Mouse (Mus musculus) heart, adult 11 months (tissue): ENCODE data around the gene Olfr630.
"Not testable (repeated sequence)": the region's sequence is repeated elsewhere in the genome, so short reads cannot be mapped to it uniquely, and the experiment has no call there.

ENCODE experiments used
- DNase-seq: peaks from one replicate; pipeline ENCODE4 v3.0.0; 2022

Olfr630 gene

GRCm38 (mm10) chr7:103757233-103757632 lies at the start of gene Olfr630:
TSS of gene Olfr630 (minus strand) at chr7:103757333.
- DNase-seq, result no peak

DNA sequence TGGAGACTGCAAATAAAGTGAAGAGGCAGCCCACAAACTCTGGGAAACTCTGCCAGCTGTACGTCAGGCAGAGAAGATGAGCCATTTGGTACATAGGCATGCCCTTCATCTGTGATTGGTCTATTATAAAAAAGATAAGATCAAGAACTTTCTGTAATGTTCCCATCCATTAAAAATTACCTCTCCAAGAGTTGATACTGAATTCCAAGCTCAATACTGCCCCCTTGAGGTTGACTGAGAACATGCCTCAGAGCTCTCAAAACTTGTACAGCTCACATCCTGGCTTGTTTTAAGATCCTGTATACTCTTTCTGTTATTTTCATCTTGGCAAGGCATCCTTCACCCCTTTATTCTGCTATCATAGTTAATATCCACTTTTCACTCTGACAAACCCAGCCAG lies 49.7 kb upstream of the Olfr630 start:
- no peak for DNase-seq

GRCm38 (mm10) chr7:103792669-103793388 lies 35.7 kb upstream of the Olfr630 start:
- DNase-seq, result peak; percentile 18

- no peak for DNase-seq
Observed at GRCm38 (mm10) chr7:103791721-103792120, 34.6 kb upstream of the Olfr630 start, which contains the start of gene Olfr67. TSS of gene Olfr67 (minus strand) at chr7:103791821.

- DNase-seq, result no peak
Observed at GRCm38 (mm10) chr7:103779598-103779997, 22.5 kb upstream of the Olfr630 start, which contains the start of gene Olfr68. TSS of gene Olfr68 (minus strand) at chr7:103779698.

- DNase-seq, result not testable (repeated sequence)
Observed at GRCm38 (mm10) chr7:103777652-103778051, 20.5 kb upstream of the Olfr630 start.

GRCm38 (mm10) chr7:103771494-103771893 lies 14.4 kb upstream of the Olfr630 start, which contains the start of gene Olfr69:
TSS of gene Olfr69 (minus strand) at chr7:103771594.
- DNase-seq, result no peak

GRCm38 (mm10) chr7:103767687-103768086 lies 10.6 kb upstream of the Olfr630 start:
- DNase-seq, result not testable (repeated sequence)

DNA sequence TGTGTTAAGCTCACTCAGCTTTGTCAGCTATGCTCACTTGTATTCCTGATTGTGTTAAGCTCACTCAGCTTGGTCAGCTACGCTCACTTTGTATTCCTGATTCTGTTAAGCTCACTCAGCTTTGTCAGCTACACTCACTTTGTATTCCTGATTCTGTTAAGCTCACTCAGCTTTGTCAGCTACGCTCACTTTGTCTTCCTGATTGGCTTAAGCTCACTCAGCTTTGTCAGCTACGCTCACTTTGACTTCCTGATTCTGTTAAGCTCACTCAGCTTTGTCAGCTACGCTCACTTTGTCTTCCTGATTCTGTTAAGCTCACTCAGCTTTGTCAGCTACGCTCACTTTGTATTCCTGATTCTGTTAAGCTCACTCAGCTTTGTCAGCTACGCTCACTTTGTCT lies 5.1 kb upstream of the Olfr630 start:
- DNase-seq, result not testable (repeated sequence)

DNA sequence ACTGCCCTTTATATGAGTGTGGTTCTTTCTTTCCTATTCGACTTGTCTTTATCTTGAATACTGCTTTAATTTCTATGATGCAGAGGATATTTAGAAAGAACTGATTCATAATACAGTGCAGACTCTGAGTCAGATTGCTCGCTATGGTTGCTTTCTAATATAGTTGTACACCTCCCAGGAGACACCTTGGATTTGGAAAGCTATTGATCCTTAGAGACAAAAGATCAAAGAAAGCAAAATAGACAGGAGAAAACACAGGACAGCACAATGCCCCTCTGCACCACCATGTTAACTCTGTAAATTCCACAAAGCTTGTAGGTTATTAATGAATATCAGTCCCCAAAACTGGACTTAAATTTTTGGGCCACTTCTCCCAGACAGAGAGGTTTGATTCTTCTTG lies 12.3 kb downstream of the Olfr630 start, which contains the start of gene Olfr629:
Gene Olfr629 (minus strand): TSS at position 101 of the 400 bp plus-strand sequence.
- no peak for DNase-seq

DNA sequence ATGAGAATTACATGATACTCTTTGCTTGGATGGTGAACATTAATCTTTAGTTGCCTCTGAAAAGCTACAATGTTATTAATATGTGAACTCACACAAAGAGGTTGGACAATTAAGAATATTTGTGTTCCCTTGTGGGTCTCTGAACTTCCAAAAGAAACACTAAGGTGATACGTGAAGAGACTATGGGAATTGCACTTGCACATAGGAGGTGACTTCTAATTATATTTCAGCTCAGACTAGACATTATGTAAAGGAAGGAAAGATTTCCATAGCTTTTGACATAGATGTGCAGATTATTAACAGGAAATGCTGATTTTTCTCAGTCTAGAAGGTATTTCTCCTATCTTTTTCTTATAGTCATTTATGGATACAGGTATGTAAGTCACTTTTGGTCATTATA lies 27.1 kb downstream of the Olfr630 start, which contains the start of gene Olfr628:
Gene Olfr628 (plus strand): TSS at position 301 of the 400 bp plus-strand sequence.
- DNase-seq, result no peak

DNA sequence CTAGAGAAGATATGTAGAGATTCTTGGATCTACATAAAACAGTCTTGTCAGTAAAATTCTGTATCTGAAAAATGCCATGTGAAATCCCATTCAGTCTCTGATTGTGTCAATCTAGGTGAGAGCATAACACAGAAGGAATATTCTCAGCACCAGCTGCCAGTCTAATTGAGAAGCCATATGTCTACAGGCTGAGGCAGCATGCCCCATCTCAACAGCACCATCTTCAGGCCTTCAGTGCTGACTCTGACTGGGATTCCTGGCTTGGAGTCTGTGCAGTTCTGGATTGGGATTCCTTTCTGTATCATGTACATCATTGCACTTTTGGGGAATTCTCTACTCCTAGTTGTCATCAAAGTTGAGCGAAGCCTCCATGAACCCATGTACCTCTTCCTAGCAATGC lies 40.7 kb downstream of the Olfr630 start:
- DNase-seq, result not testable (repeated sequence)

- DNase-seq, result no peak
Observed at GRCm38 (mm10) chr7:103714371-103714770, 42.8 kb downstream of the Olfr630 start, which contains the start of gene Olfr243. TSS of gene Olfr243 (plus strand) at chr7:103714671.

GRCm38 (mm10) chr7:103712024-103712423 lies 45.1 kb downstream of the Olfr630 start:
- DNase-seq, result no peak
